Mouse (Mus musculus) ES-E14 (cell line): ENCODE measurements around the gene Sec24b.

Experiments
- CHD2 ChIP-seq: IDR thresholded peaks from 2 replicates; pipeline ENCODE4 v1.6.1; 2014; ENCODE audit warnings: mild to moderate bottlenecking, low read depth, low read length, inconsistent platforms
- HCFC1 ChIP-seq: IDR thresholded peaks from 2 replicates; pipeline ENCODE4 v1.6.1; 2012; ENCODE audit warnings: low read length, inconsistent platforms, borderline replicate concordance; ENCODE audit not compliant: insufficient read depth
- ZC3H11A ChIP-seq: IDR thresholded peaks from 2 replicates; pipeline ENCODE4 v1.6.1; 2012; ENCODE audit warnings: low read depth, mild to moderate bottlenecking, inconsistent platforms, low read length, borderline replicate concordance
- ZNF384 ChIP-seq: IDR thresholded peaks from 2 replicates; pipeline ENCODE4 v1.6.1; 2012; ENCODE audit warnings: low read depth, low read length, inconsistent platforms

GRCm38 (mm10) chr3:130006141-130006540 is 55.2 kb downstream of the Sec24b start:
- TF ChIP-seq ZNF384 (no peak), ZC3H11A (no peak), HCFC1 (no peak), CHD2 (no peak)
